Mouse (Mus musculus): ENCODE results near the gene Pip5k1b.

DNA sequence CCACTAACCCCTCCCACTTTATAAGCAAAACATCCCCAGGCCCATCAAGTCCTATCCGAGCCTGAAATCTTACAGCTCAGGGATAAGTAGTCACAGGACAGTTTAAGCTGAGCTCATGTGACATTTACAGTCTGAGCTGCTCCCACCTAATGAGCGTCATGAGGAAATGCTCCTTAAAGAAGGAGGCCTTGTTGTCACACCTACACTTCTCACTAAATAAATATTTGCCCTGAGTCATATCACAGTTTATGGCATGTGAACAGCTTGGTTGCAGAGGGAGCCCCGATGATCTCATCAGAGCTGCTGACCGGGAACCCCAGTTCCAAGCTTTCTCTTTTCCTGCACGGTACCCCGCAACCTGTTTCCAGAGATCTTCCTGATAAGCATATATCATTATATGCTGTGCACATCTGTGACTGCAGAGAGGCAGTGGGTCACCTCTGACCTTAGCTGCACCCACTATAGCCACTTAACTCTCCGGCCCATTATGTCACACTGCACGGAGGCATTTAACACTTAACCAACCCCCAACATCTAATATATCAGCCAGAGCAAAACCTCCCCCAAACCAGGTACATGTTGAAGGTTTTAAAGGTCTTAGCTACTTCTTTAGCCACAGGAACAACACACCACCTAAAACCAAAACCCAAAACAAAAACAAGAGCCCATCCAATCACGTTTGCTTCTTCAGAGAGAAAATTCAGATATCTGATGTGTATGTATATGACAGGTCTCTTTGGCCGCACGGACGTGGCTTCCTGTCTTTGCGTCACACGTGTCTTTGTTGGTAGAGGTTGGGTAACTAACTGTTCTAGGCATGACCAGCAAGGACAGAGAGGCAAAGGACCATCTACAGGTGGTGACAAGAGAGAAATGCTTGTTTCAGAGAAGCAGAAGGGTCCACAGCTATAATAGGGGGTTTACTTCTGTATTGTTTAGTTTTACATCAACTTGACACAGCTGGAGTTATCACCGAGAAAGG is 40.7 kb downstream of the Pip5k1b start:
- no peak for TF ChIP-seq CTCF (IDR thresholded peaks at IDR 0.05; ENCODE audit: borderline replicate concordance, extremely low read depth, insufficient read depth, insufficient read length)
- no peak for TF ChIP-seq POLR2A (IDR thresholded peaks at IDR 0.05; ENCODE audit: borderline replicate concordance, extremely low read depth, insufficient read depth, insufficient read length, poor library complexity, severe bottlenecking)

Measured in brain, embryonic 14.5 days (tissue).